Mouse (Mus musculus) kidney, embryonic 14.5 days (tissue): ENCODE data around the gene Msln. TPM values are rescaled to one million over a fixed set of nuclear protein-coding genes. Genes with fewer than 3 reads are reported as not detected.

ENCODE experiments used
- ATAC-seq: fragments of 200-750 bp; cut with Nextera tagmentation; 2 replicates; pipeline ENCODE4 v1.8.0; 2017; ENCODE audit warnings: moderate number of reproducible peaks, mild to moderate bottlenecking, moderate TSS enrichment, moderate library complexity; ENCODE audit not compliant: low FRiP score, low TSS enrichment
- H3K27ac ChIP-seq: fragments of 300-500 bp; sonication (generic); 2 replicates; pipeline ENCODE4 v1.5.1; 2014; ENCODE audit warnings: low read depth, mild to moderate bottlenecking, low read length, moderate library complexity, mixed read lengths
- H3K27me3 ChIP-seq: fragments of 300-500 bp; sonication (generic); 2 replicates; pipeline ENCODE4 v1.6.1; 2014; ENCODE audit warnings: mild to moderate bottlenecking, low read length; ENCODE audit not compliant: control insufficient read depth, insufficient read depth
- H3K36me3 ChIP-seq: fragments of 300-500 bp; sonication (generic); 2 replicates; pipeline ENCODE4 v1.6.1; 2014; ENCODE audit warnings: low read length, mixed read lengths; ENCODE audit not compliant: control insufficient read depth, insufficient read depth
- H3K4me1 ChIP-seq: fragments of 300-500 bp; sonication (generic); 2 replicates; pipeline ENCODE4 v1.6.1; 2014; ENCODE audit warnings: low read length, mixed read lengths; ENCODE audit not compliant: control insufficient read depth, insufficient read depth
- H3K4me2 ChIP-seq: fragments of 300-500 bp; sonication (generic); replicated peaks from 2 replicates; pipeline ENCODE4 v1.6.1; 2014; ENCODE audit warnings: low read depth, mild to moderate bottlenecking, low read length
- H3K4me3 ChIP-seq: fragments of 300-500 bp; sonication (generic); 2 replicates; pipeline ENCODE4 v1.5.1; 2014; ENCODE audit warnings: mild to moderate bottlenecking, low read length
- H3K9ac ChIP-seq: fragments of 300-500 bp; sonication (generic); 2 replicates; pipeline ENCODE4 v1.6.1; 2014; ENCODE audit warnings: low read depth, mild to moderate bottlenecking, low read length, moderate library complexity
- H3K9me3 ChIP-seq: fragments of 300-500 bp; sonication (generic); 2 replicates; pipeline ENCODE4 v1.6.1; 2016; ENCODE audit warnings: low read length; ENCODE audit not compliant: control insufficient read depth
- WGBS: fragments of 180-500 bp; shearing (Covaris S2); extraction: QIAGEN DNeasy Blood & Tissue Kit; methylation state at CpG from one replicate; pipeline ENCODE4 v1.1.7; 2014; 5-methylcytosine and 5-hydroxymethylcytosine counted together
- polyA plus RNA-seq: library from polyadenylated mRNA; unstranded; fragments of >200 nt; fragmentation: Nextera tagmentation; extraction: Ambion mirVana; gene quantifications from 2 replicates; pipeline ENCODE4 v1.2.1, GENCODE M21; 2014

Gene Msln
- polyA plus RNA-seq, 1 experiment from 2014 or later, result 3.3 TPM

- Histone ChIP-seq H3K27ac (no peak overlapping the region), H3K4me3 (no peak overlapping the region), H3K4me2 (no peak overlapping the region), H3K27me3 (no peaks in the 10 kb centered on the region), H3K9ac (no peak overlapping the region), H3K36me3 (peaks cover 30% of the 10 kb centered on the region), H3K9me3 (no peaks in the 10 kb centered on the region), H3K4me1 (peaks cover 14% of the 10 kb centered on the region)
- WGBS, result 96% methylated on average over 19 of the region's 19 CpGs
- no peak for ATAC-seq
Observed at GRCm38 (mm10) chr17:25723470-25723869, 30.7 kb downstream of the Msln start.

GRCm38 (mm10) chr17:25721476-25721875 is 32.7 kb downstream of the Msln start:
- 99% methylated on average over 5 of the region's 5 CpGs for WGBS
- Histone ChIP-seq H3K9ac (no peak overlapping the region), H3K4me3 (no peak overlapping the region), H3K9me3 (no peaks in the 10 kb centered on the region), H3K27me3 (peaks cover 11% of the 10 kb centered on the region), H3K36me3 (peaks cover 30% of the 10 kb centered on the region), H3K4me1 (peaks cover 14% of the 10 kb centered on the region), H3K27ac (no peak overlapping the region), H3K4me2 (no peak overlapping the region)
- ATAC-seq, result no peak

GRCm38 (mm10) chr17:25717691-25718090 is 36.5 kb downstream of the Msln start:
- H3K27me3 ChIP-seq, result peaks cover 17% of the 10 kb centered on the region
- ATAC-seq, result peak; percentile 42; the same call in 1 of the 2 replicates
- H3K4me3 ChIP-seq, result peak overlapping the region; percentile 38
- peaks cover 15% of the 10 kb centered on the region; the same call in 1 of the 2 replicates for H3K4me1 ChIP-seq
- peak overlapping the region; percentile 40; the same call in 1 of the 2 replicates for H3K9ac ChIP-seq
- no peaks in the 10 kb centered on the region for H3K9me3 ChIP-seq
- H3K36me3 ChIP-seq, result peaks cover 26% of the 10 kb centered on the region
- no peak overlapping the region for H3K27ac ChIP-seq
- peak overlapping the region; percentile 92 for H3K4me2 ChIP-seq
- 7% methylated on average over 6 of the region's 6 CpGs for WGBS

- peak within 1 kb of the TSS; percentile 38 for H3K4me3 ChIP-seq
- peak; percentile 46; the same call in 1 of the 2 replicates for ATAC-seq
- H3K4me1 ChIP-seq, result peaks cover 15% of the 10 kb centered on the region; the same call in 1 of the 2 replicates
- H3K9ac ChIP-seq, result peak within 1 kb of the TSS; percentile 40; the same call in 1 of the 2 replicates
- H3K27me3 ChIP-seq, result peaks cover 17% of the 10 kb centered on the region
- peak within 1 kb of the TSS; percentile 92 for H3K4me2 ChIP-seq
- WGBS, result under 1% methylated on average over 45 of the region's 45 CpGs
- peaks cover 19% of the 10 kb centered on the region for H3K36me3 ChIP-seq
- no peak within 1 kb of the TSS for H3K27ac ChIP-seq
- no peaks in the 10 kb centered on the region for H3K9me3 ChIP-seq
Observed at GRCm38 (mm10) chr17:25716711-25717637, 37.2 kb downstream of the Msln start, which contains the start of gene Gng13. TSS of gene Gng13 (plus strand) at chr17:25717171.

- no peak for ATAC-seq
- Histone ChIP-seq H3K27ac (no peak overlapping the region), H3K27me3 (peaks cover 17% of the 10 kb centered on the region), H3K9me3 (no peaks in the 10 kb centered on the region), H3K4me2 (no peak overlapping the region), H3K36me3 (peaks cover 14% of the 10 kb centered on the region), H3K4me3 (no peak overlapping the region), H3K4me1 (peaks cover 15% of the 10 kb centered on the region; the same call in 1 of the 2 replicates), H3K9ac (no peak overlapping the region)
- 4% methylated on average over 6 of the region's 6 CpGs for WGBS
Observed at GRCm38 (mm10) chr17:25716130-25716529, 38.0 kb downstream of the Msln start.

- Histone ChIP-seq H3K36me3 (peaks cover 9% of the 10 kb centered on the region), H3K27me3 (peaks cover 17% of the 10 kb centered on the region), H3K4me2 (no peak overlapping the region), H3K27ac (no peak overlapping the region), H3K9ac (no peak overlapping the region), H3K9me3 (no peaks in the 10 kb centered on the region), H3K4me3 (no peak overlapping the region), H3K4me1 (peaks cover 15% of the 10 kb centered on the region; the same call in 1 of the 2 replicates)
- no peak for ATAC-seq
- WGBS, result 53% methylated on average over 3 of the region's 3 CpGs
Observed at GRCm38 (mm10) chr17:25715627-25716026, 38.6 kb downstream of the Msln start.

GRCm38 (mm10) chr17:25711136-25711535 is 43.0 kb downstream of the Msln start:
- no peak for ATAC-seq
- H3K36me3 ChIP-seq, result no peaks in the 10 kb centered on the region
- 77% methylated on average over 4 of the region's 4 CpGs for WGBS

GRCm38 (mm10) chr17:25709994-25710393 is 44.2 kb downstream of the Msln start:
- no peak for ATAC-seq
- H3K27ac ChIP-seq, result no peak overlapping the region
- H3K4me2 ChIP-seq, result no peak overlapping the region
- no peaks in the 10 kb centered on the region for H3K4me1 ChIP-seq
- no peaks in the 10 kb centered on the region for H3K9me3 ChIP-seq
- H3K27me3 ChIP-seq, result no peaks in the 10 kb centered on the region
- 91% methylated on average over 2 of the region's 2 CpGs for WGBS
- no peak overlapping the region for H3K4me3 ChIP-seq
- H3K36me3 ChIP-seq, result no peaks in the 10 kb centered on the region
- no peak overlapping the region for H3K9ac ChIP-seq

More at GRCm38 (mm10) chr17:25711136-25711535, 43.0 kb downstream of the Msln start:
- Histone ChIP-seq H3K27me3 (peaks cover 4% of the 10 kb centered on the region; the same call in 1 of the 2 replicates), H3K4me1 (peaks cover 2% of the 10 kb centered on the region; the same call in 1 of the 2 replicates), H3K9me3 (no peaks in the 10 kb centered on the region), H3K4me3 (no peak overlapping the region), H3K9ac (no peak overlapping the region), H3K27ac (no peak overlapping the region), H3K4me2 (no peak overlapping the region)
